Mouse (Mus musculus) T-helper 17 cell (primary cell): ENCODE measurements around the gene Fga.

Experiments
- in situ Hi-C, 2 experiments: fragments of 300-600 bp; cut with MboI, MseI; formaldehyde crosslinking; loops; 1 replicate in 1 of 2; 2 replicates in 1 of 2; pipeline ENCODE4 v1.15.1; 2025; ENCODE audit warnings: high pct_unique_total_duplicates in 2 of 2

The Fga gene

GRCm38 (mm10) chr3:83025036-83025435 lies 840 bp upstream of the Fga start:
- in situ Hi-C loops: no loop called here

DNA sequence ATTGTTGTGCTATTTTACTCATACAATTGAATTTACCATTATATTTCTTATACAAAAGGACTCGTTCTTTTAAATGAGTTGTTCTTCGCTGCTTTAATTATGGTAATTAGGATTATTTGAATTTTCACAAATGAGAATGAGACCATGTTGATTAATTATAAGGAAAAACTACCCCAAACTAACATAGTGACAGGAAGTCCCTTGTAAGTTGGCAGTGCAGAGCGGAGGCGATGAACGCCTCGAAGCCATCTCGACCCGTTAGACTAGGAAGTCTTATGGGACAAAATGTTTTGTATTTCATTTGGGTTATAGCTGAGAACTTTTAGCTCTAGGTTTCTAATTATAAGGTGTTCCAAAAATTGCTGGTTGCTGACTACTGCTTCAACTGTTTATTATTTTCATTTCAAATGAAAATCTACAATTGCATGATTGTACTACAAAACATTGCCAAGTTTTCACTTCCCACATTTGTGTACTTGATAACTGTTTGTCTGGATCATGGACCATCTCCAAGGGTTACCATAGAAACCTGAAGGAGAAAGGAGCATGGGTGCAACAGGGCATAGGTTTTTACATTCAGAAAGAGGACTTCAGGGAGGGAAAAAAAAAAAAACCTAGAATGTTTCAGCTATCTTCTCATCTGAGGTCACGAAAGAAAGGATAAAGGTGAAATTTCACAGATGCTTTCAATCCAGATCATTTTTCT lies 1.8 kb downstream of the Fga start:
- in situ Hi-C loops: no loop called here

- in situ Hi-C loops: no loop called here
Observed at GRCm38 (mm10) chr3:83030331-83030730, 4.5 kb downstream of the Fga start.

- in situ Hi-C loops: no loop called here
Observed at GRCm38 (mm10) chr3:83032746-83033308, 7.0 kb downstream of the Fga start.

DNA sequence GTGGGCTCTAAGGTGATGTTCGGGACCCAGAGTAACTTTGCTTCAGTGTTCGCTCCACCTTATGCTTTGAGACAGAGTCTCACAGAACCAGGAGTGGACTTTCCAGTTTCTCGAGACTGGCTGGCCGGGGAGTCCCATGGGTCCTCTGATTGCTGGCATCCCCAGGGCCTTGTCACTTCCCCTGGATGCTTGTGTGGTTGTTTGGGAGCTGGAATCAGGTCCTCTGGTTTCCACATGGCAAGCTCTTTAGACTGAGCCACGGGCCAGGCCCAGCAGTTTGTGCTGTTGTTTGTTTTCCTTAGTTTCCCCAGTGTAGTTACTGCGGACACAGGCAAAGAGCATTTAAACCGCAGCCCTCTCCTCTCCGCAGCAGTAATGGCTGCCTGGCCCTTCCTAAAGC lies 7.9 kb downstream of the Fga start:
- in situ Hi-C loops: no loop called here

DNA sequence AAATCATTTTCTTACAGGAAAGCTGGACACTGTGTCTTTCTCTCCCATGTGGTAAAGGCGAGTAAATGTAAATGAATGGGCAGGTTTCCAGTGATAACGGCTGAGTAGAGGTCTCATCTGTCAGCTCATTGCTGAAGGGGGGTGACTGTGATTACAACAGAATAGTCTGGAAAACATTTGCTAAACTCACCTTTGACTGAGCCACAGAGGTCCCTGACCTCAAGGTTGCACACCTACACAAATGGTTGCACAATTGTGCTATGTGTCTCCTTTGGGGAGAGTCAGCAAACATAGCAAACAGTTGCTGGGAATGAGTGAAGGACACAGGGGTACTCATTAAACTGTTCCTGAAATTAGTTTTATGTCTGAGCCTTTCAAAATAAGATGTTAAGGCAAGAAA lies 13.0 kb downstream of the Fga start:
- in situ Hi-C loops: no loop called here

DNA sequence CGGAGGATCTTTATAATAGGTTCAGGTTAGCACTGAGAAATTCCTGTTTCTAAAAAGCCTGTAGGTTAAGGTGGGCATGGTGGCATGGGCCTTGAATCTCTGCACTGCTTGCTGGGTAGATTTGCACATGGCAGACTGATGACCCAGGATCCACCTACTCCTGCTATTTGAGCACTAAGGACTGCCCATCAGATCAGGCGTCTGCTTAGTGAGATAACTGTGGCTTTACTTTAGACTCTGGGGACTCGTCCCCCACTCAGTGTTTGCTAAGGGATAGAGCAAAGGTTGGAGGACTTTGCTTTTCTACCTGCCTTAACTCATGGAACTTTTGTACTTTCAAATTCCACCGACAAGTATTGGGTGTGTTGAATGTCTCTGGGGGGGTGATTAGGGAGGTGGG lies 13.8 kb downstream of the Fga start:
- in situ Hi-C loops: no loop called here

DNA sequence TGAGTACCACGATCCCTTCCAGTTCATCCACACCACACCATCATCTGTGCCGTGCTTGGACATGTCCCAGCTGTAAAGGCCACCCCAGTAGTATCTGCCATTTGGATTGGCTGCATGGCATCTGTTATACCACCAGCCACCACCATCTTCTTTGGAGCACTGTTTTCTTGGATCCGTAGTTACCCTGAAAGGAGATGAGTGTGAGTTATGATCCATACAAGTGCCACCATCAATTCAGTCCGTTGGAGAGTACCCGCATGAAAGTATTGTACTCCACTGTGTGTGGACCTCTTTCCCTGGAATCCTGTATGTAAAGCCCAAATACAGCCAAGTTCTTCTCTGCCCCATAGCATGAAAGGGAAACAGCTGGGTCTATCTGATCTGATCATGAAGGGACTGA lies 16.6 kb downstream of the Fga start:
- in situ Hi-C loops: no loop called here

DNA sequence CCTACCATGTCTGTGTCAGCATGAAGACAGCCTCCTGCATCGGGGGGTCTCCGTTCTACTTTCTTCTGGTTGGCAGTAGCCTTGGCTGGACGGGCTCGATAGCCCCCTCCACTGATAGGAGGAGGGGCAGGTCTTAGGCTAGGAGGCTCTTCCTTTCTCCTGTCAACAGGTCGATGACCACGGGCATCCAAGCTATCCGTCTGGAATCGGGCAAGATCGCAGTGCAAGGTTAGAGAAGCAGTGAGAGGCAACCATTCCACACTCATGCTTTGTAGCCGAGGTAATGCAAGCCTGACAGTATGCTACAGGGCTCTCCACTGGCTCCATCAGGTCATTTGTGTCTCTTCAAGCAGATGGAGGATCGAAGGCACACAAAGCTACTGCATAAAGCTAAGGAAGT lies 20.8 kb downstream of the Fga start:
- in situ Hi-C loops: no loop called here

DNA sequence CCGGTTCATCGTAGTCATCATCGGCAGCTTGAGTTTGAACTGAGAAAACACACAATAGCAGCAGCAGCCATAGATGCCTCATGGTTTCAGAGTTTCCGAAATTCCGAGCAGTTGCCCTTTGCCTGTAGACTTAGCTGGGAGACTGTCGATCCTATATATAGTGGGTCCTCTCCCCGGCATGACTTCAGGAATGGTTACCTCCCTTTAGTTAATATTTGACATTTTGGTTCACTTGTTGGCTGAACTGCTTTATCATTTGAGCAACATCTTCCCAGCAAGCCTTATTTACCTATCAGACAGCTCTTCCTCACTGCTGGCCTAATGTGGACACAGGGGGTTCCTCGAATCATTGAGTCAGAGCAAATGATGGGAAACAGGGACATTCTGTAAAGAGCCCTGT lies 23.8 kb downstream of the Fga start, which contains the start of gene Fgb:
Gene Fgb, minus strand, starts transcription at position 184 of the 400 bp plus-strand sequence.
- in situ Hi-C loops: loop anchor here (5.0 to 25.0 kb wide), 3 partner anchors 37 to 687 kb away; partner anchors contain the start of genes Map9 (in 2 of the 2) and Fgg (in 1 of the 2)

GRCm38 (mm10) chr3:83050661-83051060 lies 24.8 kb downstream of the Fga start:
- in situ Hi-C loops: loop anchor here (5.0 to 25.0 kb wide), 3 partner anchors 38 to 688 kb away; partner anchors contain the start of genes Map9 (in 2 of the 2) and Fgg (in 1 of the 2)

DNA sequence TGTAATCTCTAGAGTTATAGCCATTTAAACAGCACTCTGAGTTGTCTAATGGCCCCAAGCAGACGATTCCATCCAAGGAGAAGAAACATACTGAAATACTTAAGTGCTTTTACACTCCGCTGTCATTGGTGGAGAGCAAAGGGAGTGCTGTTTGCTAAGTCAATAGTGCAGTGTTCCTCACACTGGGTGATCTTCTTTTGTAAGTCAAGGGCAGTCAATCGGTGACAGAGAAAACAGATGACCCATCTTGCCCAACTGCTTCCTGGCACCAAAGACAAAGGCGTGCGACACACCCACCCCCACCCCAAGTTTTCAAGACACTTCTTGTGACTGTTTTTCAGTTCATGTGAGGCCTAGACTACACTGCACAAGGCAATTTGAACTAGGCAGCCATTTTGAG lies 26.2 kb downstream of the Fga start:
- in situ Hi-C loops: loop anchor here (5.0 to 25.0 kb wide), 3 partner anchors 40 to 690 kb away; partner anchors contain the start of genes Map9 (in 2 of the 2) and Fgg (in 1 of the 2)

DNA sequence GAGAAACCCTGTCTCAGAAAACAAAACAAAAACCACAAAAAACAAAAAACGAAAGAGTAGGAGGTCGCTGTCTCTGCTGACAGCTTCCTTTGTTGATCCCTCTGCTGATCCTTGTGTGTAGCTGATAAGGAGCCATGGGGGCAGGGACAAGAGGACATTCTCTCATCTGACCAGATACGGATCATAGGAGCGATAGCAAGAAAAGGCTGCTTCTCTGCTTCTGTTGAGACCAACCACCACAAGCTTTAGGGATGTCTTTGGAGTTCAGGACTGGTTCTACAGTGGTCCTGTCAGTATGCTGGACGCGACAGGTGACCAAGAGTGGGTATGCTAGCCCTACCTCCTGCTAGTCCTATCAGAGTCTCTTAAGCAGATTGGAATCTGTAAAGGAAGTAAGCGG lies 27.2 kb downstream of the Fga start:
- in situ Hi-C loops: loop anchor here (5.0 to 25.0 kb wide), 3 partner anchors 41 to 691 kb away; partner anchors contain the start of genes Map9 (in 2 of the 2) and Fgg (in 1 of the 2)

- in situ Hi-C loops: loop anchor here (5.0 to 25.0 kb wide), 3 partner anchors 41 to 691 kb away; partner anchors contain the start of genes Map9 (in 2 of the 2) and Fgg (in 1 of the 2)
Observed at GRCm38 (mm10) chr3:83053758-83054157, 27.9 kb downstream of the Fga start.

DNA sequence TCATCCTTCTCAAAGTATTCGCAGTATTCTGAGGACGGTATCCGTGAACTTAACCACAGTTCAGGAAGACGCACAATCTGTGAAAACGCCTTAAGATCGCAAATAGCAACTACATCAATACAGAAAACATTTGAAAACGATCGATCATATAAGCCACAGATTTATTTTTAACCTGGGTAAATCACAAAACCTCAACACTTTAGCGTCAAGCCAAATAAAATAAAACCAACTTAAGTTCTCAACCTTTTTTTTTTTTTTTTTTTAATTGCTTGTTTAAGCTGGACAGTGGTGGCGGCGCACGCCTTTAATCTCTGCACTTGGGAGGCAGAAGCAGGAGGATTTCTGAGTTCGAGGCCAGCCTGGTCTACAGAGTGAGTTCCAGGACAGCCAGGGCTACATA lies 28.9 kb downstream of the Fga start:
- in situ Hi-C loops: loop anchor here (5.0 to 25.0 kb wide), 3 partner anchors 42 to 692 kb away; partner anchors contain the start of genes Map9 (in 2 of the 2) and Fgg (in 1 of the 2)

GRCm38 (mm10) chr3:83055281-83056038 lies 29.6 kb downstream of the Fga start, which contains the start of gene Plrg1:
Plrg1 (plus strand) TSS chr3:83055522.
- in situ Hi-C loops: loop anchor here (25.0 kb wide), 1 partner anchor 693 kb away; the partner anchor contains the start of gene Map9 (in 2 of the 2)

DNA sequence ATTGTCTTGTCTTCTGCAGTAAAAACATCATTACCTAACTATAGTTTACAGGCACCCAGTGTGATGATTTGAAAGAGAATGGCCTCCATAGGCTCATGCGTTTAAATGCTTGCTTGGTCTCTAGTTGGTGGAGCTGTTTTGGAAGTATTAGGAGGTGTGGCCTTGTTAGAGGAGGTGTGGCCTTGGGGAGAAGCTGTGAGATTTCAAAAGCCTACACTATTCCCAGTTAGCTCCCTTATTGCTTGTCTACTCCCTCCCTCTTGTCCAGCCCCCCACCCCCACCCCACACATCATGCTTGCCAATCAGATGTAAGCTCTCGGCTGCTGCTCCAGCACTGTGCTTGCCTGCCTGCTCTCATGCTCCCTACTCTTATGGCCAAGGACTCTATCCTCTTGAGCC lies 31.2 kb downstream of the Fga start:
- in situ Hi-C loops: loop anchor here (25.0 kb wide), 1 partner anchor 695 kb away; the partner anchor contains the start of gene Map9 (in 2 of the 2)

DNA sequence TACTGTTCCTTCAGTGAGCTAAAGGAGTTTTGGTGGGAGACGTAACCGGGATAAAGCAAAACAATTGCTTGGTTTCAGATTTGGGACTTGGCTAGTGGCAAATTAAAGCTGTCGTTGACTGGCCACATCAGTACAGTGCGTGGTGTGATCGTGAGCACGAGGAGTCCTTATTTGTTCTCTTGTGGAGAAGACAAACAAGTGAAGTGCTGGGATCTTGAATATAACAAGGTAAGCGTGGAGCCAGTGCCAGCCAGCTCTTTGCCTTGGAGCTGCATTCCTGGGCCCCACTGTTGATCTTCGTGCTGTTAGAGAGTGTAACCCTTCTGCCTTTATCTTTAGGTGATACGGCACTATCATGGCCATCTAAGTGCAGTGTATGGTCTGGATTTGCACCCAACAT lies 42.0 kb downstream of the Fga start:
- in situ Hi-C loops: loop anchor here (25.0 kb wide), 1 partner anchor 706 kb away; the partner anchor contains the start of gene Map9 (in 2 of the 2)

DNA sequence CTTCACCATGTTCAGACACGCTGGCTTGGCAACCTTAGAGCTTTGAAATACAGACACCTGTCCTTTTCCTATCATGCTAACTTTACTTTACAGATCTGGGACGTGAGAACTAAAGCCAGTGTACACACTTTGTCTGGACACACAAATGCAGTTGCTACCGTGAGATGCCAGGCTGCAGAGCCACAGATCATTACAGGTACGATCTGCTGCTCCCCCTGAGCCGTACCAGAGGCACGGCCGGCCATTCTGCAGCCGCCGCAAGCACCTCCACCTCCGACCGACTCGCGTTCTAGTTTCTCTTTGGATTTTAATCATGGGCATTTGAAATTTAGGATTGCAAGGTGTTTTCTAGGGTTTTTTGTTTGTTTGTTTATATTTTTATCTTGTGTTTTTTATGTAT lies 43.0 kb downstream of the Fga start:
- in situ Hi-C loops: loop anchor here (25.0 kb wide), 1 partner anchor 707 kb away; the partner anchor contains the start of gene Map9 (in 2 of the 2)

DNA sequence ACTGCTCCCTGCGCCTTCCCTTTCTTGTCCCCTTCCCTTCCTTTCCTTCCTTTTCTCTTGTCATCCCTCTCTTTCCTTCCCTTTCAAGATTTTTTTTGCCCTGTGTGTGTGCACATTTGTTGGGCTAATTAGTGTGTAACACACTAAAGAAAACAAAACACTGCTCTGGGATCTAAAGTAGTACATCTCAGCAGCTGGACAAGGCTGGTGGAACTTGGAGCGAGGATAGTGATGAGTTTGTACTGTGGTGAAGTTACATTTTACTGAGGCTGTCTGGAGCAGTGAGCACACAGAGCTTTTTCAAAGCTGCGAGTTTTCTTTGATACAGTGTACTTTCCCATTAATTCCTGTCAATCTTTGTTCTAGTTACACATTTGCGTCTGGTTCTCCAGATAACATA lies 44.4 kb downstream of the Fga start:
- in situ Hi-C loops: loop anchor here (25.0 kb wide), 1 partner anchor 708 kb away; the partner anchor contains the start of gene Map9 (in 2 of the 2)

DNA sequence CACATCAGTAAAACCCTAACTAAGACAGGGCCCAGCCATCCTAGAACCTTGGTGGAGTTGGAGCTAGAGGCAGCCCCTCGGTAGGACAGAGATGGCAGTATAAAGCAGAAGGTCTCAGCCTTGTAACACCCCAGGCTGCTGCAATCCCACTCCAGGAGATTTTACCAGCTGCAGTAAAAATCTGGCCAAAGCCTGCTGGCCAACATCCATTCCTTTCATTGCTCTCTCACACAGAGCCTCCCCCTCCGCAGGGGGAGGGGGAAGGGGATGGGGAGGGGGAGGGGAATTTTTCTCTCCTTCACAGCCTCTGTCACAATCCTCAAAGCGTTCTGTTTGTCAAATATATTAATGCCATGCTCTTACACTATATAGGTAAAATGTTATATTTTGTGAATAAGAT lies 50.7 kb downstream of the Fga start:
- in situ Hi-C loops: no loop called here
